Mouse (Mus musculus): Measurements from ENCODE around the gene Fkbp8.
A peak's percentile ranks its signal among the peaks of the same experiment; 100 is the strongest.

- TF ChIP-seq CTCF (IDR thresholded peaks at IDR 0.05) (peak; percentile 30), EP300 (IDR thresholded peaks at IDR 0.05; ENCODE audit: insufficient read depth, low read depth, low read length) (0 out of 2 replicates have a peak, but pooled peaks have one; percentile 26), POLR2A (IDR thresholded peaks at IDR 0.05; ENCODE audit: insufficient read depth, low read depth, low read length) (peak; percentile 76)
Observed at GRCm38 (mm10) chr8:70527512-70528181, at the start of gene Fkbp8, which contains the start of gene Kxd1.
